Mouse (Mus musculus) T-helper 2 cell (primary cell): ENCODE measurements around the gene Itgb5.

ENCODE experiments used
- in situ Hi-C: fragments of 300-600 bp; cut with MboI, MseI; formaldehyde crosslinking; loops from one replicate; pipeline ENCODE4 v1.15.1; 2025; ENCODE audit warnings: high pct_unique_total_duplicates

Itgb5 gene

DNA sequence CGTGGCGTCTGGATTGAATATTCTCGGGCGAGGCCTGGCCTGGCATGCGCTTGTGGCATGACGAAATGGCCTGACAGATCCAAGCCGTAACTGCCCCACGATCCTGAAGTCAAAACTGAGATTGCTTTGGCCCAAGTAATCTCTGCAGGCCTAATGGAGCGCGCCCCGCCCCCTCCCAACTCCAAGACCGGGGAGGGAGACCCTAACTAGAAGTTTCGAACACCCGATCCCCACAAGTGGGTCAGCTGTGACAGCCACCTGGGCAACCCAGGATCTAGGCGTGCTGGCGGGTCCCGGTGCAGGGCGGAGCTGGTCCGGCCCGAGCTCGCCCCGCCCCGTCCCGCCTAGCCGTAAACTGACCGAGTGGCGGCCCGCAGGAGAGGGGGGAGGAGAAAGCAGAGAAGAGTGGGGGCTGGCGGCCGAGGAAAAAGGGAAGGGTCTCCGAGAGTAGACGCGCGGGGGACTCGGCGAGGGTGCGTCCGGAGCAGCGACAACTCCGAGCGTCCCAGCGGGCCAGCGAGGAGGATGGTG, at the start of gene Itgb5:
Itgb5 (plus strand) TSS at position 365 of the 531 bp plus-strand sequence.
- in situ Hi-C loops = loop anchor here (5.0 kb wide), 1 partner anchor 113 kb away; no protein-coding TSS in a partner anchor

DNA sequence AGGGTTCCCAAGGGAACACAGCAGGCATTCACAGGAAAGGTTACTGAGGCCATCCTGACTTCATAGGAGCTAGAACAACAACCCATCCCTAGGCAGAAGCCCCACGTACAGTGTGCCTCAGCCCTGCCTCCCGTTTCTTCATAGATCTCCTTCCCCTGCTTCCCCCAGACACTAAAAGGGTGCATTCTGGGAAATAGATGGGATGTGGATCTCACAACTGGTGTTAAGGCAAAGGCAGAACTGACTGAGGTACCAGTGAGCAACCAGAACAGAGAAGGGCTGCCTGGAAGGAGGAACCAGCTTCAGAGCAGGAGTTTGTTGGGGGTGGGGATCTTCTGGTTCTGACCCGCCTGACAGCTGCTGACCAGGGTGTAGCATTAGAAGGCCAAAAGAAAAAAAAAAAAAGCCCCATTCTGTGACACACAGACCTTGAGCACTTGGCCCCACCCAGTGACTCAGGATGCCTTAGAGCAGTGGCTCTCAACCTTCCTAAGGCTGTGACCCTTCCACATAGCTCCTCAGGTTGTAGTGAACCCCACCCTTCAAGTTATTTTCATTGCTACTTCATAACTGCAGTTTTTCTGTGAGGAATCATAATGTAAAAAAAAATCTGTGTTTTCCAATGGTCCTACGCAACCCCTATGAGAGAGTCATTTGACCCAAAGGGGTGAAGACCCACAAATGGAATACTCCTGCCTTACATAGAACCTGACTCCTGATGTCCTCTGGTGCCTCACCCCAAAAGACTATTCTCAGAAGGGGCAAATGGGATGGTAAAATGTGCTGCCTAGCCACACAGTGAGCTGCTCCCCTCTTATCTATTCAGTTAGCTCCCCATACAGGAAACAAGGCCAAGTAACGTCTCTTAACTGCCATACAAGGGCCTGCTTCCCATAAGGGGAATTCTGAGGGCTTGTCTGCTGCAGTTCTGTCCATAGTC, 47.4 kb upstream of the Itgb5 start:
- in situ Hi-C loops = no loop called here

DNA sequence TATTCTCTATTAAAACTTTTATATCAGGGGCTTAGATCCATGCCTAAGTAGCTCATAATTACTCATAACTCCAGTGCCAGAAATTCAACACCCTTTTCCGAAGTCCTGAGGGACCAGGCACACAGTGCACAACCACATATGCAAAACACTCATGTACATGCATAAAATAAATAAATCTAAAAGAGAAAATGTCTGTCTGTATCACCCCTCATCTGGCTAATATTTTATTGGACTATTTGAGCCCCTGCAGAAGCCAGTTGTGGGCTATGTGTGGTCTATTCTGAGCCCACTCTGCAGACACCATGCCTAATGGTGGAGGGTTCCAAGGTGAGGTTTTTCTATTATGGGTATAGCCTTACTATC, 46.8 kb upstream of the Itgb5 start:
- in situ Hi-C loops = no loop called here

DNA sequence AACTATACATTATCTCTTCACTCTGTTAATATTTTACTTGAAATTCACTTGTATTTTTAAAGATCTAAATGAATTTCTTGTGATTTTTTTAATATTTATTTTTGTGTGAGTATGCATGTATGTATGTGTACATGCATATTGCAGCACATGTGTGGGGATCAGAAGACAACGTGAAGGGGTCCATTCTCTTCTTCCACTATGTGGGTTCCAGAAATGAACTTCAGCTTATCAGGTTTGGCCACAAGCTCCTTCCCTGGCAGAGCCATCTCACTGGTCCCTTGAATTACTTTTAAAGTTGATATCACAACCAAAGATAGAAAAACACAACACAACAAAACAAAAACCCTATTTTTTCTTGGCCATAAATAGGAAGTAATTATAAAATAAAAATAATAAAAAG, 44.9 kb upstream of the Itgb5 start:
- in situ Hi-C loops = no loop called here

DNA sequence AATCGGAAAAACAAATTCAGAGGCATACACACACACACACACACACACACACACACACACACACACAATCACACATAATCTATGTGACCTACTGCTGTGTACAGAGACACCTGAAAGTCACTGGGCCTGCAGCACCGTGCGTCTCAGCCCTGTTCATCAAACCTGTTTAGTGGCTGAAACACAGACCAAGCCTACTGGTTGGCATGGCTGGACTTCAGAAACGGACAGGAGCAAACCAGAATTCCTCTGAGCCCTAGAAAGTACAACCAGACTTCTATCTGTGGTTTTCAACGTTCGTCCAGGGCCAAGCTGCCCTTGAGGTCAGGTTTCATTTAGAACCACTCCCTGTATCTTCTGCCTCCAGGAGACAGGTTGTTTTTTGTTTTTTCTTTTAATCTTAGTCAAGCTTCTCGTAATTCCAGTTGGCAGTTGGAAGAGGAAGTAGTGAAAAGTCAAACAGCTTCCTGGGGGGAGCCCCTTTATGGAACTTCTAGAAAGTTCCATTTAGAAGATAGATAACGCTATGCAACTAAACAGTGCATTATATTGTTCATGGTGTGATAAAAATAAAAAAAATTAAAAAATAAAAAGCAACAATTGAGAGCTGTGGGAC, 44.3 kb upstream of the Itgb5 start:
- in situ Hi-C loops = no loop called here

DNA sequence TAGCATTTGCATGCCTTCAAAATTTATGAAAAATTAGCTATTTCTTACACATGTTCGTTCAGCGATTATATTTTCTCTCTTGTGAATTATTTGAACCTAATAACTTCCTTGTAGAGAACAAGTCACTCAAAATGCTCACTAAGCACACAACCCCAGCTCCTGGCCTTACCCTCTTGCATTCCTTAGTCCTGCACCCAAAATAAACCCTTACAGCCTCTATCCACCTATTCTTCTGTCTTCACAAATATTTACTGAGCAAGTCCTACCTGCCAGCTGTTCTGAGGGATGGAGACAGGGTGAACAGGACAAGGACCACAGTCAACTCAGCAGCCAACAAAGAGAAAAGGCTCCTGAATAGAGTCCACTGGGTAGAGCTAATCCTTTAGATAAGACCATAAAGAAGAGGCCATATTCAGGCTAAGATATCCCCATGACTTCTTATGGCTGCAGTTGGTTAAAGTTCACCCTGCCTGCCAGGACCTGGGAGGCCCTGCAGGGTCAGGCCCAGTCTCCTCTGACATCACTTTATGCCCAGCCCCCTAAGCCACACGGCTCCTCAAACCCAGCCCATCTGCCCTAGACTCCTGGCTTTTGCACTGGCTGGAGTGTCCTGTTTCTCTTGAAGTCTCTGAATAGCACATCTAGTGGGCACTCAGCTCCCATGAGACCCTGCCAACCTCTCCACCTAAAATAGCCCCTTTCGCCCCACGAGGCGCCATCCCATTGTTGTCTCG, 42.6 kb upstream of the Itgb5 start:
- in situ Hi-C loops = no loop called here

DNA sequence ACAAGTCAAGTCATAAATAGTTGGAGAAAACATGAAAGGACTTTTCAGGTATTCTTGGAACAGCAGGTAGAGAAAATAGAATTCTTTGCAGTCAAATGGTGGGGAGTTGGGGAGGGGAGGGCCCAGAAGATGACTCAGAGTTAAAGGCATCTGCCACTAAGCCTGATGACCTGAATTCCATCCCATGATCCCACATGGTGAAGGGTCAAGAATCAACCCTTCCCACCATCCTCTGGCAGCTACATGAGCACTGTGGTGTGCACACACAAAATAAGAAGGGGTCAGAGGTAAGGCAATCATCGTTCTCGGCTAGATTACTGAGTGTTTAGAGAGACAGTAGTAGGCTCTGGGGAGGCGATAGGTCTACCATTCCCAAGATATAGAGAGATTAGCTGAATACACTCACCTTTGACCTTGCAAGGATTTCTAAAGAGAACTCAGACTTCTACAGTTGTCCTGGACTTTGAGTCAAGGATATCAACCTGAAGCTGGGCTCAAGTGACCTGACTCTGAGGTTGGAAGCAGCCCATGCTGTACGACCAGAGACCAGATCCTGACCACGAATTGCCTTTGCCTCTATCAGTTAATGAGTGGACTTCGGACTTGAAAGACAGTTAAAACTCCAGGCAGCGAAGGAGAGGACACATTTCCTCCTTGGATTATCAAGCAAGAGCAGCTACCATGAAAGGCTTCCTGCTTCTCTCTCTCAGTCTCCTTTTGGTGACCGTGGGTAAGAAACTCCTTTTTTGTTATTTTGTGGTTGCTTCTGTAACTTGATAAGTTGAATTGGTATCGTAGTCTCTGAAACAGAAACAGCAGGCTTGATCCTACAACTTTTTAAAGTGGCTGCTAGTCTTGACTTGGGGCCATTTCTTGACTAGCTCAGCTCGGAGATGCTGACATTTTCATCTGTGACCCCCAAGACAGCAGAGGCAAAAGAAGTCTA, 35.3 kb upstream of the Itgb5 start, which contains the start of gene Muc13:
Muc13 (plus strand) TSS at position 192 of the 946 bp plus-strand sequence.
- in situ Hi-C loops = no loop called here

DNA sequence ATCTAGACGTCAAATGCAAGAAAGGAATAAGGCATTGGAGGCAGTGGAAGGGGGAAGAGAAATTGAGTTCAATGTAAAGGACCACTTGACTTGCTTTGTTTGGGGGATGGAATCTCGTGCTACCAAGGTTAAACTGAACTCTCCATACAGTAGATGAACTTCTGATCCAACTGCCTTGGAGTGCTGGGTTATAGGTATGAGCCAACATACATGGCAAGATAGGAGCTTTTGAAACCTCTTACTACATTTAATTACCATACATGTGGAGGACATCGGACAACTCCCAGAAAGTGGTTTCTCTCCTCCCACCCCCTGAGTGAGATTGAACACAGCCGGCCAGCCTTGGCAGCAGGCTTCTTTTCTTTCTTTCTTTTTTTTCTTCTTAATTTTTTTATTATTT, 34.4 kb upstream of the Itgb5 start:
- in situ Hi-C loops = no loop called here

DNA sequence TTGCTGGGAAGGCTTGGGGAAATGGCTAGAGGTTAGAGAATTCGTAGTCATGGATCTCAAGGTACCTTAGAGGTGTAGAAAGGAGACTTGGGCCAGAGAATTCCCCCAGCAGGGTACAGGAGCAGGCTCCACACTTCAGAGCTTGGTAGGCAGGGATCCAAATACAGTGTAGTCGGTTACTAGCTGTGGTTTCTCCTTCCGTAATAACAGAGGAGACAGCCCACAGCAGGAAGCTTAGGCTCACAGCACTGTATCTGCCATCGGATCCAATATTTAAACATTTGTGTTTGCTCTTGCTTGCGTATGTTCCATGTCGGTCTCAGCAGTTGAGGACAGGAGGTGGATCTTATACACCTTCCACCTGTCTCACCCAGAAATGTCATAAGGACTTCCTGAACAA, 33.6 kb upstream of the Itgb5 start:
- in situ Hi-C loops = no loop called here

DNA sequence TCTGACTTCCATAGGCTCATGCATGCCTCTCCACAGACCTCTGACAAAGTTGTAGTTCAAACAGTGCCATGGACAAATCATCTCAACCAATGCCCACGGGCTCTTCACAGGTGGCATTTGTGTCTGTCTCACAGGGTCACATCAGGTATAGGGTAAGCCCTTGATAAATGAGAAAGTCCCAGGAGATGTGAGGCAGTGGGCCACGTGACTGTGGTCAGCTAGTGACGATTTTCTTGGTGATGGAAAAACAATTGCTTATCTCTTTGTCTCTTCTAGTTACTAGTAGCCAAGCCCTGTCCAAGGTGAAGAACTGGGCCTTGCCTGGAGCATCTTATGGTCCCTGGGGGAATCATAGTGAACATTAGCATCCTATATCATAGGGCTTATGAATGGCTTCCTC, 32.7 kb upstream of the Itgb5 start:
- in situ Hi-C loops = no loop called here

DNA sequence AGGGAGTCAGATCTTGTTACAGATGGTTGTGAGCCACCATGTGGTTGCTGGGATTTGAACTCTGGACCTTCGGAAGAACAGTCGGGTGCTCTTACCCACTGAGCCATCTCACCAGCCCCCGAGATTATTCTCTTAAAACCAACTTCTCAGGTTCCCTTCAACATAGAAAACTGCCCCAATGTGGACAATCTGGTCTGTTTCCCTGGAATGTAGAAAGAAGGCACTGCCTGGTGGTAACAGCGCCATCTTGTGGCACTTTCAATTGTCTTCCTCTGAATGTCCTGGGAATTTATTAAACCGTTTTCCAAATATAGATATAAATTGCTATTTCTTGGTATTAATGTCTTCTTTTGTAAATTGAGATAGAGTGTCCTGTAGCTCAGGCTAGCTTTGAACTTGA, 31.6 kb upstream of the Itgb5 start:
- in situ Hi-C loops = no loop called here

DNA sequence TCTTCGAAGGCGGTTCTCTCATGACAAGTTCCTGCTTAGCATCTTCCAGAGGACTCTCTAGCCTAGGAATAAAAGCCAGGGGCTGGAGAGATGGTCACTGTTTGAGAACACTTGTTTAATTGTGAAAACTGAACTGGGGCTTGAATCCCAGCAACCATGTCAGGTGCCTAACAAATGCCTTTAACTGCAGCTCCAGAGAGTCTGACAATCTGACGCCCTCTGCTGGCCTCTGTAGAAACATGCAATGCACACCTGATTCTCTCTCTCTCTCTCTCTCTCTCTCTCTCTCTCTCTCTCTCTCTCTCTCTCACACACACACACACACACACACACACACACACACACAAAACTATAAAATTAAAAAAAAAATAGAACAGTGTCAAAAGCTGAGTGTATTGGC, 19.5 kb upstream of the Itgb5 start:
- in situ Hi-C loops = loop anchor here (25.0 kb wide), 1 partner anchor 302 kb away; no protein-coding TSS in a partner anchor

DNA sequence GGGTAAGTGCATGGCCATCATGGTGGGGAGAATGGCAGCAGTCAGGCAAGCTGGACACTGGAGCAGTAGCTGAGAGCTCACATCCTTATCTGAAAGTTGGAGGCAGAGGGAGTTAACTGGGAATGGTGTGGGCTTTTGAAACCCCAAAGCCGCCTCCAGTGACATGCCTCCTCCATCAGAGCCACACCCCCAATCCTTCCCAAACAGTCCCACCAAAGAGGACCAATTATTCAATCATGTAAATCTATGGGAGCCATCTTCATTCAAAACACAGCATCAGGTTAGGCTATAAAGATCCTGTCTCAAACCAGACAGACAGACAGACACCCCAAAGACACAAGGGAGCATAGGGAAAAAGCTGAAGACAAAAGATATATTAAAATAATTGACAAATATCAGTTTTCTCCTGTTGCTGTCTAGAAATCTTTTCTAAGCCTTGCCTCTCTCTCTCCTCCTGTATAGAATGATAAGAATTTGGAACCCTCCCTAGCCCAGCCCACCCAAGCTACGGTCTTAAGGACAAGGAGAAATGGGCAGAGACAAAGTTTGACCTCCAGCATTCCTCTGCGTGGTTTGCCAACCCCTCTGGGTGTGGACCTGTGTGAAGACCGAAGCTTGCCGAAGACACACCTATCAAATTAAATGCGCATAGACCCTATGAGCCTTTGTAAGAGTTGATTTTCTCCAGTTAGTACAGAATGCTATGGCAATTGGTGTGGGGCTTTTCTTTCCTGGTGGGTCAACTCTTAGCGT, 10.9 kb upstream of the Itgb5 start:
- in situ Hi-C loops = loop anchor here (25.0 kb wide), 1 partner anchor 294 kb away; no protein-coding TSS in a partner anchor

DNA sequence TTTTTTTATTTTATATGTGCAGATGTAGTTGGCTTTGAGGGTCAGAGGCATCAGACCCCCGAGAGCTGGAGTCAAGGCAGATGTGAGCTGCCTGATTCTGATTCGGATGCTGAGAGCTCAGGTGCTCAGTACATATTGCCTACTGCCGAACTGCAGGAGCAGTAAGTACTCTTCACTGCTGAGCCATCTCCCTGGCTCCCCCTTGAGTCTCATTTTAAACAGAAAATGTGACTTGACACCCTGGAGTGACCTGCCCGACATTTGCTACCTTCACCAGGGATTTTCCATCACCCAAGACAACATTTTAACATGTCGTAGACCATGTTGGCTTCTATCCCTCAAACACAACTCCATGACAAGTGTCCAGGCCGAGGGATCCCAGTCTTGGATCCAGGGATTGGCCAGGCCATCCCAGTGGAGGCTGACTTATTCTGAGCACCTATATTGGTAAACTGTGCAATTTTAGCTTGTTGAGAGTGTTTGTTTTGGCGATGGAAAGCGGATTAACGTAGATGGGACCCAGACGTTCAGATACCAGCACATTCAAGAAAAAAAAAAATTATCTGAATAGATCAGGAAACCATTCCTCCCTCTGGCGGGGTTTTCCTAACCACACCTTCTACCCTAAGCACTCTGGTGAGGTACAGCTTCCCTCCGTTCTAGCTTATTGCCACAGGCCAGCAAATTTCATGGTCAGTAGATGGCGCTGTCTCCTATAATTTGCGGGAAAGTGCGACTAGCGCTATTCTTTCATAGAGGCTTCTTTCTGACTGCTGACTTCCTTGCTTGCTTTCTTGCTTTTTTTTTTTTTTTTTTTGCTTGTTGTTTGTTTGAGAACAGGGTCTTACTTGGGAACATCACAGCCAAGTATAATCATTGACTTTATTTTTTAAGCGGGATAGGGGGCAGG, 8.9 kb upstream of the Itgb5 start:
- in situ Hi-C loops = loop anchor here (25.0 kb wide), 1 partner anchor 292 kb away; no protein-coding TSS in a partner anchor

DNA sequence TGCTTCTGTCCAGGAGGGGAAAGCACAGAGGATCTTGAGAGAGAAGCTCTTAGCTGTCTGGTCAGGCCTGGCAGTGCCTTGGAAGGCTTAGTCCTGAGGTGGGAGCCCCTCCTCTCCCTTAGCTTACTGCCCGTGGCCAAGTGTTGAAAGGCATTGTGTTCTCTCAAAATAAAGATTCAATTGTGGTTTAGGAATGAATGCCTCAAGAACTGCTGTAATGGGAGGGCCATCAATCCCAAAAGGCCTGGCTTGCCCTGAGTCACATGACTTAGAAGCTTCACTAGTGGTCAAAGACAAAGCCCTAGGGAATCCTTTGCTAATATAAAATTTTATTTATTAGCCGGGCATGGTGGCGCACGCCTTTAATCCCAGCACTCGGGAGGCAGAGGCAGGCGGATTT, 4.9 kb upstream of the Itgb5 start:
- in situ Hi-C loops = loop anchor here (5.0 to 25.0 kb wide), 2 partner anchors 118 to 288 kb away; no protein-coding TSS in a partner anchor

DNA sequence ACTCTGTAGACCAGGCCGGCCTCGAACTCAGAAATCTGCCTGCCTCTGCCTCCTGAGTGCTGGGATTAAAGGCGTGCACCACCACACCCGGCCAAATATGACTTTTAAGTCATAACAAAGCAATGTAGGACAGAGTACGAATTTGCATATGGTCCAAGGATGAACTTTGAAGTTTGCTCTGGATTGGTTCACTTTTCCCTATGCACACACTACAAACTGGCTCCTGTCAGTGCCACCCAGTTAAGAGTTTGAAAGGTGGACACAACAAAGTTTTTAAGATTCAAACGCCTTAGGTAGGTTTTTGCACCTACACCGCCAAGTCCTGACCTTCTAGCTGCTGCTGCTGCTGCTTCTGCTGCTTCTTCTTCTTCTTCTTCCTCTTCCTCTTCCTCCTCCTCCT, 969 bp upstream of the Itgb5 start:
- in situ Hi-C loops = loop anchor here (5.0 kb wide), 1 partner anchor 114 kb away; no protein-coding TSS in a partner anchor

DNA sequence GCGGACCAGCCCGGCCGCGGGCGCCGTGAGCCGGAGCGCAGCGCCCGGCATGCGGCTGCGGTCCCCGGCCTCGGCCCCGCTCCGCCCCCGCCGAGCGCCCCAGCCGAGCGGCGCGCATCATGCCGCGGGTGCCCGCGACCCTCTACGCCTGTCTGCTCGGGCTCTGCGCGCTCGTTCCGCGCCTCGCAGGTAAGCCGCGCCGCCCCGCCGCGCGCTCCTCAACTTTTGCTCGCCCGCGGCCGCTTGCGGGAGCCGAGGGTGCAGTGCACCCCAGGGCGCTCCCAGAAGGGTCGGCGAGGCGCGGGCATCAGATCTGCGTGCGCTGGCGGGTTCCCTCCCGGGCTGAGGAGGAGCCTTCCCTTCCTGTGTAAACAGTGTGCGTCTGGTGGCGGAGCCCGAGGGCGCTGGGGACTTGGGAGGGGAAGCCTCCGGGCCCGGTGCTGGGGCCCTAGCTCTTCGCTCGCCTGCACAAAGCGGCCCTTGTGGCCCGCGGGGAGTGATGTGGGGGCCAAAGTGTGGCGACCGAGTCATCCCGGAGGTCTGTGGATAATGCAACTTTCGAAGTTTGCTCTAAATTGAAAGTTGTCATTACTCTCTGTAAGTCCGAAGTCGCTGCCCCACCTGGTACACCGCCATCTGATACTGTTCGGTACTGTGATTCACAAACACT, 512 bp downstream of the Itgb5 start:
- in situ Hi-C loops = loop anchor here (5.0 kb wide), 1 partner anchor 112 kb away; no protein-coding TSS in a partner anchor

DNA sequence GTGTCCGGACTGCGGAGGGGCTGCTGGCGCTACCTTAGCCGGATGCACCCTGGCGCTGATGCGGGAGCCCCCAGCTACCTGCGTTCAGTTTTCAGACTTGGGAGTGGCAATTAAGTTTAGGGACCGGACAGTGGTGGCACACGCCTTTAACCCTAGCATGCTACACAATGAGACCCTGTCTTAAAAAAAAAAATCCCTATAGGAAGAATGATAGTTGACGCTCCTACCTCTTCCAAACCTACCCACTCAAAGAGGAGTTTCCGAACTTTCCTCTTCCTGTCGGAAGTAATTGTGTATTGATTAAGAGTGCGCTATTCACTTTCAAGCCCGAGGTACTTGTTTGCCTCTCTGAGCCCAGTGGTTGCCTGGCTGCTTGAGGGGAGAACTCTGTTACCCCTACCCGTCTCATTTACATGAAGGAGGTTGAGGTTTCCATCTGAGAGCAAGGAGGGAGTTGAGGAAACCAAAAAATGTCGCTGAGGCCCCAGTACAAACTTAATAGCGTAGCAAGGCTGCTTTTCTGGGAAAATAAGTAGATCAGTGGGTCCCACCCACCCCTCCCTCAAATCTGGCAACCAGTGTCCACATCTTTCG, 1.1 kb downstream of the Itgb5 start:
- in situ Hi-C loops = no loop called here
